Mouse (Mus musculus) bone marrow macrophage, adult 2 months (primary cell): ENCODE measurements at regions not wholly inside any gene's neighbourhood (a gene's known extent, or its start where the extent isn't known, plus 50 kb on each side); places are given as distances from the start of the nearest gene placed in this dataset.

ENCODE experiments used
- H3K27ac ChIP-seq: 2 replicates; pipeline ENCODE4 v1.5.1; 2012; ENCODE audit warnings: low read depth, low read length; ENCODE audit not compliant: insufficient read depth
- H3K4me1 ChIP-seq: 2 replicates; pipeline ENCODE4 v1.6.1; 2012; ENCODE audit warnings: low read length; ENCODE audit not compliant: control insufficient read depth, insufficient read depth
- H3K4me3 ChIP-seq: 2 replicates; pipeline ENCODE4 v1.5.1; 2012; ENCODE audit warnings: mild to moderate bottlenecking, low read length, moderate library complexity; ENCODE audit not compliant: insufficient read depth
- CTCF ChIP-seq: IDR thresholded peaks from 2 replicates; pipeline ENCODE4 v1.5.1; 2012; ENCODE audit warnings: low read depth, mild to moderate bottlenecking, low read length, moderate library complexity
- POLR2A ChIP-seq: IDR thresholded peaks from 2 replicates; pipeline ENCODE4 v1.6.1; 2012; ENCODE audit warnings: mild to moderate bottlenecking, low read depth, low read length, borderline replicate concordance

- H3K27ac ChIP-seq, result no peak overlapping the region
- TF ChIP-seq CTCF (no peak), POLR2A (no peak)
- H3K4me3 ChIP-seq, result no peak overlapping the region
- no peaks in the 10 kb centered on the region for H3K4me1 ChIP-seq
These were observed 401.2 kb upstream of the Etaa1 start for GRCm38 (mm10) chr11:18354866-18355265.

- no peak overlapping the region for H3K27ac ChIP-seq
- H3K4me3 ChIP-seq, result no peak overlapping the region
- H3K4me1 ChIP-seq, result no peaks in the 10 kb centered on the region
- TF ChIP-seq POLR2A (no peak), CTCF (no peak)
These were observed 400.5 kb upstream of the Etaa1 start for GRCm38 (mm10) chr11:18354156-18354555.

- Histone ChIP-seq H3K27ac (no peak overlapping the region), H3K4me1 (no peaks in the 10 kb centered on the region), H3K4me3 (no peak overlapping the region)
- TF ChIP-seq POLR2A, result no peak
- TF ChIP-seq CTCF, result no peak
These were observed 394.2 kb upstream of the Etaa1 start for GRCm38 (mm10) chr11:18347841-18348240.

- Histone ChIP-seq H3K4me1 (no peaks in the 10 kb centered on the region), H3K4me3 (no peak overlapping the region), H3K27ac (no peak overlapping the region)
- TF ChIP-seq POLR2A (no peak), CTCF (no peak)
These were observed 360.0 kb upstream of the Etaa1 start for GRCm38 (mm10) chr11:18313510-18314301.

- no peak overlapping the region for H3K4me3 ChIP-seq
- H3K4me1 ChIP-seq, result no peaks in the 10 kb centered on the region
- no peak overlapping the region for H3K27ac ChIP-seq
- TF ChIP-seq POLR2A (no peak), CTCF (no peak)
These were observed 342.8 kb upstream of the Etaa1 start for GRCm38 (mm10) chr11:18296194-18297125.

GRCm38 (mm10) chr11:18278585-18279136, 325.0 kb upstream of the Etaa1 start:
- Histone ChIP-seq H3K4me1 (no peaks in the 10 kb centered on the region), H3K4me3 (no peak overlapping the region), H3K27ac (no peak overlapping the region)
- no peak for TF ChIP-seq POLR2A
- no peak for TF ChIP-seq CTCF

- Histone ChIP-seq H3K4me1 (no peaks in the 10 kb centered on the region), H3K27ac (no peak overlapping the region), H3K4me3 (no peak overlapping the region)
- no peak for TF ChIP-seq POLR2A
- TF ChIP-seq CTCF, result no peak
These were observed 318.7 kb upstream of the Etaa1 start for GRCm38 (mm10) chr11:18272392-18272791.

- Histone ChIP-seq H3K4me3 (no peak overlapping the region), H3K27ac (no peak overlapping the region), H3K4me1 (no peaks in the 10 kb centered on the region)
- TF ChIP-seq POLR2A, result no peak
- TF ChIP-seq CTCF, result no peak
These were observed 312.5 kb upstream of the Etaa1 start for GRCm38 (mm10) chr11:18266161-18266560.

GRCm38 (mm10) chr11:18262901-18263300, 309.2 kb upstream of the Etaa1 start:
- H3K4me1 ChIP-seq, result no peaks in the 10 kb centered on the region
- H3K27ac ChIP-seq, result no peak overlapping the region
- no peak overlapping the region for H3K4me3 ChIP-seq
- TF ChIP-seq POLR2A, result no peak
- no peak for TF ChIP-seq CTCF

GRCm38 (mm10) chr11:18249236-18249635, 295.6 kb upstream of the Etaa1 start:
- TF ChIP-seq CTCF, result no peak
- TF ChIP-seq POLR2A, result no peak
- Histone ChIP-seq H3K27ac (no peak overlapping the region), H3K4me1 (no peaks in the 10 kb centered on the region), H3K4me3 (no peak overlapping the region)
